Mouse (Mus musculus): Measurements from ENCODE around the gene Cyp17a1. TPM values are rescaled to one million over a fixed set of nuclear protein-coding genes. Genes with fewer than 3 reads are reported as not detected.

Cyp17a1 gene
- polyA plus RNA-seq, 1 experiment = not detected

- Histone ChIP-seq H3K27ac (replicated peaks; ENCODE audit: low read depth, low read length) (no peak overlapping the region), H3K4me1 (ENCODE audit: control insufficient read depth, insufficient read depth, insufficient read length, low read length) (peaks cover 62% of the 10 kb centered on the region), H3K4me3 (ENCODE audit: insufficient read depth, low read depth, low read length) (no peak overlapping the region)
Measured at GRCm38 (mm10) chr19:46640780-46641179, 32.2 kb downstream of the Cyp17a1 start.

GRCm38 (mm10) chr19:46639496-46639895, 33.5 kb downstream of the Cyp17a1 start:
- Histone ChIP-seq H3K4me3 (ENCODE audit: insufficient read depth, low read depth, low read length) (no peak overlapping the region), H3K27ac (replicated peaks; ENCODE audit: low read depth, low read length) (0 out of 2 replicates have a peak overlapping the region, but pooled peaks have one; percentile 6), H3K4me1 (ENCODE audit: control insufficient read depth, insufficient read depth, insufficient read length, low read length) (peaks cover 52% of the 10 kb centered on the region)

- Histone ChIP-seq H3K27ac (replicated peaks; ENCODE audit: low read depth, low read length) (0 out of 2 replicates have a peak overlapping the region, but pooled peaks have one; percentile 6), H3K4me1 (ENCODE audit: control insufficient read depth, insufficient read depth, insufficient read length, low read length) (peaks cover 47% of the 10 kb centered on the region), H3K4me3 (ENCODE audit: insufficient read depth, low read depth, low read length) (no peak overlapping the region)
Measured at GRCm38 (mm10) chr19:46639053-46639452, 33.9 kb downstream of the Cyp17a1 start.

GRCm38 (mm10) chr19:46637598-46637997, 35.4 kb downstream of the Cyp17a1 start:
- H3K4me1 ChIP-seq (ENCODE audit: control insufficient read depth, insufficient read depth, insufficient read length, low read length) = peaks cover 34% of the 10 kb centered on the region
- H3K4me3 ChIP-seq (ENCODE audit: insufficient read depth, low read depth, low read length) = no peak overlapping the region
- H3K27ac ChIP-seq (replicated peaks; ENCODE audit: low read depth, low read length) = no peak overlapping the region

GRCm38 (mm10) chr19:46635766-46636165, 37.2 kb downstream of the Cyp17a1 start:
- peaks cover 17% of the 10 kb centered on the region for H3K4me1 ChIP-seq (ENCODE audit: control insufficient read depth, insufficient read depth, insufficient read length, low read length)
- peak overlapping the region; percentile 50; the same call in 1 of the 2 replicates for H3K27ac ChIP-seq (replicated peaks; ENCODE audit: low read depth, low read length)

GRCm38 (mm10) chr19:46631637-46632036, 41.3 kb downstream of the Cyp17a1 start:
- Histone ChIP-seq H3K4me3 (ENCODE audit: insufficient read depth, low read depth, low read length) (no peak overlapping the region), H3K4me1 (ENCODE audit: control insufficient read depth, insufficient read depth, insufficient read length, low read length) (peaks cover 30% of the 10 kb centered on the region), H3K27ac (replicated peaks; ENCODE audit: low read depth, low read length) (no peak overlapping the region)

More at GRCm38 (mm10) chr19:46635766-46636165, 37.2 kb downstream of the Cyp17a1 start:
- no peak overlapping the region for H3K4me3 ChIP-seq (ENCODE audit: insufficient read depth, low read depth, low read length)

GRCm38 (mm10) chr19:46629807-46630206, 43.2 kb downstream of the Cyp17a1 start:
- H3K27ac ChIP-seq (replicated peaks; ENCODE audit: low read depth, low read length) = no peak overlapping the region
- H3K4me3 ChIP-seq (ENCODE audit: insufficient read depth, low read depth, low read length) = no peak overlapping the region
- peaks cover 26% of the 10 kb centered on the region for H3K4me1 ChIP-seq (ENCODE audit: control insufficient read depth, insufficient read depth, insufficient read length, low read length)

GRCm38 (mm10) chr19:46628403-46628802, 44.6 kb downstream of the Cyp17a1 start:
- peak overlapping the region; percentile 45 for H3K27ac ChIP-seq (replicated peaks; ENCODE audit: low read depth, low read length)
- peaks cover 38% of the 10 kb centered on the region for H3K4me1 ChIP-seq (ENCODE audit: control insufficient read depth, insufficient read depth, insufficient read length, low read length)
- no peak overlapping the region for H3K4me3 ChIP-seq (ENCODE audit: insufficient read depth, low read depth, low read length)

GRCm38 (mm10) chr19:46625519-46625918, 47.5 kb downstream of the Cyp17a1 start:
- no peak overlapping the region for H3K27ac ChIP-seq (replicated peaks; ENCODE audit: low read depth, low read length)
- no peak overlapping the region for H3K4me3 ChIP-seq (ENCODE audit: insufficient read depth, low read depth, low read length)
- peaks cover 60% of the 10 kb centered on the region for H3K4me1 ChIP-seq (ENCODE audit: control insufficient read depth, insufficient read depth, insufficient read length, low read length)

- Histone ChIP-seq H3K4me1 (ENCODE audit: control insufficient read depth, insufficient read depth, insufficient read length, low read length) (peaks cover 58% of the 10 kb centered on the region), H3K27ac (replicated peaks; ENCODE audit: low read depth, low read length) (no peak overlapping the region), H3K4me3 (ENCODE audit: insufficient read depth, low read depth, low read length) (no peak overlapping the region)
Measured at GRCm38 (mm10) chr19:46625015-46625414, 48.0 kb downstream of the Cyp17a1 start.

- H3K27ac ChIP-seq (replicated peaks; ENCODE audit: low read depth, low read length) = peak overlapping the region; percentile 52
- H3K4me1 ChIP-seq (ENCODE audit: control insufficient read depth, insufficient read depth, insufficient read length, low read length) = peaks cover 59% of the 10 kb centered on the region
- H3K4me3 ChIP-seq (ENCODE audit: insufficient read depth, low read depth, low read length) = peak overlapping the region; percentile 44
Measured at GRCm38 (mm10) chr19:46623790-46624772, 48.9 kb downstream of the Cyp17a1 start.

GRCm38 (mm10) chr19:46623194-46623667, 49.7 kb downstream of the Cyp17a1 start:
- Histone ChIP-seq H3K4me1 (ENCODE audit: control insufficient read depth, insufficient read depth, insufficient read length, low read length) (peaks cover 68% of the 10 kb centered on the region), H3K4me3 (ENCODE audit: insufficient read depth, low read depth, low read length) (peak overlapping the region; percentile 44), H3K27ac (replicated peaks; ENCODE audit: low read depth, low read length) (peak overlapping the region; percentile 52)

GRCm38 (mm10) chr19:46622659-46623193, 50.2 kb downstream of the Cyp17a1 start:
- no peak overlapping the region for H3K27ac ChIP-seq (replicated peaks; ENCODE audit: low read depth, low read length)
- 0 out of 2 replicates have a peak overlapping the region, but pooled peaks have one; percentile 12 for H3K4me3 ChIP-seq (ENCODE audit: insufficient read depth, low read depth, low read length)
- H3K4me1 ChIP-seq (ENCODE audit: control insufficient read depth, insufficient read depth, insufficient read length, low read length) = peaks cover 68% of the 10 kb centered on the region

- Histone ChIP-seq H3K27ac (replicated peaks; ENCODE audit: low read depth, low read length) (no peak overlapping the region), H3K4me1 (ENCODE audit: control insufficient read depth, insufficient read depth, insufficient read length, low read length) (peaks cover 62% of the 10 kb centered on the region)
Measured at GRCm38 (mm10) chr19:46621236-46622183, 51.5 kb downstream of the Cyp17a1 start.

More at GRCm38 (mm10) chr19:46621236-46622183, 51.5 kb downstream of the Cyp17a1 start:
- H3K4me3 ChIP-seq (ENCODE audit: insufficient read depth, low read depth, low read length) = no peak overlapping the region

All from brown adipose tissue, adult 24 weeks (tissue).